Mouse (Mus musculus) splenic B cell, adult 2 months (primary cell): ENCODE results near the gene Gm21992.

Source experiments
- DNase-seq: peaks from one replicate; pipeline ENCODE4 v3.0.0-alpha.2; 2011; ENCODE audit warnings: low read depth, low spot score
- H3K27me3 ChIP-seq: 2 replicates; pipeline ENCODE4 v1.6.1; 2012; ENCODE audit warnings: mild to moderate bottlenecking, low read length, moderate library complexity, mixed read lengths; ENCODE audit not compliant: control insufficient read depth, poor library complexity, insufficient read depth, severe bottlenecking
- H3K36me3 ChIP-seq: 2 replicates; pipeline ENCODE4 v1.6.1; 2012; ENCODE audit warnings: mild to moderate bottlenecking, low read length, moderate library complexity, mixed read lengths; ENCODE audit not compliant: control insufficient read depth, poor library complexity, insufficient read depth, severe bottlenecking

The Gm21992 gene

DNA sequence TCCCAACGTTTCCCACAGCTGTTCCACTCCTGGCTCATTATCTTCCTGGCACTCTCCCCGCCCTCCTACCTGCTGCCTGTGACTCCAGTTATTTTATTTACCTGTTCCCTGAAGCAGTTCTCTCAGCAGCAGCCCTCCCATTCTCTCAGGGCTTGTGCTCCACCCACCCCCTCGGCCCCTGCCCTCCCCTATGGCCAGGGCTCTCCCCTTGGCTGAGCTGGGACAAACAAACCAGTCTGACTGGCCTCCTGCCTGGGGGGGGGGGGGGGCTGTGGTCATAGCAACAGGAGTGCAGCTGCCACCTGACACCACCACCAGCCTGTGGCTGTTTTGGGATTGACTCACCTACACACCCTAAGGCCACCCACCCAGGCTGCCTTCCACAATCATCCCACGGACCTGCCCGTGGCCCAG, 92.1 kb downstream of the Gm21992 start:
- no peak for DNase-seq
- H3K36me3 ChIP-seq, result no peaks in the 10 kb centered on the region
- no peaks in the 10 kb centered on the region for H3K27me3 ChIP-seq

GRCm38 (mm10) chr19:4718716-4719115, 92.7 kb downstream of the Gm21992 start:
- Histone ChIP-seq H3K27me3 (no peaks in the 10 kb centered on the region), H3K36me3 (no peaks in the 10 kb centered on the region)
- DNase-seq, result no peak

DNA sequence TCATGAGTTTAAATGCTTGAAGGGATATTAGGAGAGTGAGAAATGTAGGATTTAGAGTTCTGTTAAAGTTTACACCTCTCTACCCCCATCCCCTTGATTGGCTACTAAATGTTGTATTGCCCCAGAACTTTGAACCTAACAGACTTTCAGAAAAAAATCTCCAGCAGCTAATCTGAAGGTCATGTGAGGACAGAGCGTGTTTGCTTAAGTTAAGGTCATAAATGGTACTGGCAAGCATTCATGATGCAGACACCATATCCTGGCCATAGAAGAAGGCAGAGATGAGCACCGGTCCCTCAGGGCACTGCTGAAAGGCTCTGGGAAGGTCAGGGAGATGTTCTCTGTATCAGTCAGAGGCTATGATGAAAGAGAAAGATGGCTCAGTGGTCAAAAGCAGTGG, 94.1 kb downstream of the Gm21992 start:
- DNase-seq, result no peak
- Histone ChIP-seq H3K36me3 (no peaks in the 10 kb centered on the region), H3K27me3 (no peaks in the 10 kb centered on the region)

GRCm38 (mm10) chr19:4716756-4717155, 94.7 kb downstream of the Gm21992 start:
- no peaks in the 10 kb centered on the region for H3K36me3 ChIP-seq
- no peaks in the 10 kb centered on the region; the same call in 1 of the 2 replicates for H3K27me3 ChIP-seq
- no peak for DNase-seq

DNA sequence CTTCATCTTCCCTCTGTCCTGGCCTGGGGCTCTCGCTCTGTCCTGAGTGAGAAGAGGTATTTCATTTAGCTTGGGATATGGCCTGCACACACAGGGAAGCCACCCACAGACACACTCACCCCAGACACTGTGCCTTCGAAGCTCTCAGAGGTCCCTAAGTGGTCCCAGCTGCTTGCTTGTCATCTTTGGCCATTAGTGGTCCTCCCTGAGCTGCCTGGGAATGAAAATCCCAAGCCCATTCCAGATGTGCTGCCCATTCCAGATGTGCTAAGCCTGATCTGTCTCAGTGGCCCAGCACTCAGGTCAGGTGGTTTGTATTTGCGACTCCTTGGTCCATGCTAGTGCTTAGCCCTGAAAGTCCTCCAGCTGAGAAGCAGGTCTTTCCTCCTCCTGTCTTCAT, 97.5 kb downstream of the Gm21992 start:
- Histone ChIP-seq H3K36me3 (no peaks in the 10 kb centered on the region), H3K27me3 (no peaks in the 10 kb centered on the region; the same call in 1 of the 2 replicates)
- DNase-seq, result no peak

DNA sequence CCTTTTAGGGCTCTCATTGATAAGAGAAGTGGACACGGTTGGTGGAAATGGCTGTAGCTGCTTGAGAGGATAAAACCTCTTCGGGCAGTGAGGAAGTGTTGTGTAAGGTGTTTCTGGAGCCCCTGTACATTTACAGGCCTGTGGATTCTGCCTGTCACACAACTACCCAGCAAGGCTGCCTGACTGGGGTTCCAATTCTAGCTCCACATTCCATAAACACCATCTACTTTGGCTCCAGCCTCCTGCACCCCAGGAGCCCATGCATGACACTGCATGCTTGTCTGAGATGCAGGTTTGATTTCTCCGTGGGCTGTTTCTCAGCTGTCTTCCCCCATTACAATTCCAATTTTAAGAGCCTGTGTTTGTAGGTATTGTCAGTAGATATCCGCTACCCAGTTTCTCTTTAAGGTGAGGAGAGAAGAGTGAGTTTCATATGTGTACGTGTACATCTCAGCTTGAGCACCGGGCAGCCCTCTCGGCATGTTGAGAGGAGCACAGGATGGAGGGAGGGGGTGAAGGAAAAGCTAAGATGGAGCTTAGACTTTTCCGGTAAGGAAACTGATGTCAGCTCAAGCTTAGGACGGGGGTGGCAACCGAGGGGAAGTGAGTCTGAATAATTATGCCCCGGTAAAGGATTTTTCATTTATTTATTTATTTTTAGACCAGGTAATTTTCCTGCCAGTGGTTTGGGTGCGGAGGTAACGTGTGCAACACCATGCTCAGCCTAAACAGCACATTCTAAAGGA, 98.5 kb downstream of the Gm21992 start:
- Histone ChIP-seq H3K36me3 (no peaks in the 10 kb centered on the region), H3K27me3 (no peaks in the 10 kb centered on the region; the same call in 1 of the 2 replicates)
- DNase-seq, result no peak

GRCm38 (mm10) chr19:4712156-4712780, 99.1 kb downstream of the Gm21992 start:
- Histone ChIP-seq H3K36me3 (no peaks in the 10 kb centered on the region), H3K27me3 (no peaks in the 10 kb centered on the region; the same call in 1 of the 2 replicates)
- no peak for DNase-seq

DNA sequence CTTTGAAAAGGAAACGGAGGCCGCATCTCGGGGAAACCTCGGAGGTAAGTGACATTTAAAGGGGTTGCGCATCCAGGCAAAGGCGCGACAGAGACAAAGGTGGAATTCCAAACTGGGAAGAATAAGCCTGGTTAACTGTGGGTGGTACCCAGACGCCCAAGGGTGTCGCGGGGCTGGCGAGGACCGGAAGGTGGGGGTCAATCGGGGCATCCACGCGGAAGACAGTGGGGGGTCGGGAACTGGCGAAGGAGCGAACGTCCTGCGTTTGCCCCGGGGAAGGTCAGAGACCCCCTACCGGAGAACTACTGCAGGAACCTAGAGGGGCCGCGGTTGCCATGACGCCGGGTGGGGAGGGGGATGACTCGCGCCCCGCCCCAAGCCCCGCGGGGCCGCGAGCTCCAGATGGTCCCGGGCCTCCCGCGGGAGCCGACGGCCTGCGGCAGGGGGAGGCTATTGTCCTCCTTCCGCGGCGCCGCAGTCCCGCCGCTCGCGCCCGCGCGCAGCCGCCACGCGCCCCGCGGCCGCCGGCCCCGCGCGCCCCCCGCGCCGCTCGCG, 99.7 kb downstream of the Gm21992 start:
- DNase-seq, result no peak
- Histone ChIP-seq H3K36me3 (no peaks in the 10 kb centered on the region), H3K27me3 (no peaks in the 10 kb centered on the region; the same call in 1 of the 2 replicates)

DNA sequence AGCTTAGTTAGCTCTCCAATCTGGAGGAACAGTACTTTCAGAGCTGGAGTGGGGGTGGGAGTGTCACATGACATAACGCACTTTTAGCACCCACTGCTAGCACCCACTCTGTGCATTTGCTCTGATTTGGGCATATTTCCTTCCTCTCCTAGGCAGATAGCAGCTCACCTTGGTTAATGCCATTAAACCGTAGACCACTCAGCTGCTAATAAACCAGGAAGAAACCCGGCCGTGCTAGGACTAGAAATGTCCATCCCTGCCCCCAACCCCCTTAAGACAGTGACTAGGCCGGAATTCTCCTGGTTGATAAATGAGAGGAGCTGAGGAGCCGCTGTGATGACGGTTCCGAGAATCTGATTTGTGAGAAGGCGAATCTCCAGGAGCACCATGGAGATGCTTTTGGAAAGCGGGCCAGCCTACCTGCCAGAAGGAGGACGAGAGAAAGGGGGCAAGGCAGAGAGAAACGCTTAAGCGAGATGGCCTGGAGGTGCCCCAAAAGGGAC, 100.3 kb downstream of the Gm21992 start, which contains the start of gene Sptbn2:
Gene Sptbn2, plus strand, starts transcription at position 70 of the 503 bp plus-strand sequence.
- Histone ChIP-seq H3K27me3 (no peaks in the 10 kb centered on the region; the same call in 1 of the 2 replicates), H3K36me3 (no peaks in the 10 kb centered on the region)
- no peak for DNase-seq

DNA sequence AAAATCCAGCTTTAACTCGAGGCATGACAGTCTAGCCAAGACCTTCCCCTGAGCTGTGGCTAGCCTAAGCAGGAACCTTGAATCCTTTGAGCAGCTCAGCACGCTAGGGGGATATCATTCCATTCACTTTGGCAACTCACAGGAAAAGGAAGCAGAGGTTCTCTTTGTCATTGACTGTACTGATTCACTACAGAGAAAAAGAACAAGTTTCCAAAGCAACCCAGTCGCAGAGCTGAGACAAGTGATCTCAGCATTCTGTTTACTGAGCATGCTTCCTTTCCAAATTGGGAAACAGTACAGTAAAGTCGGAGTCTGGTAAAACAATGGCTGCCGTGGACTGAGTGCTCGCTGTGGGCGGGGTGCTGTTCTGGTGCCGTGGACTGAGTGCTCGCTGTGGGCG, 102.6 kb downstream of the Gm21992 start:
- Histone ChIP-seq H3K36me3 (no peaks in the 10 kb centered on the region), H3K27me3 (no peaks in the 10 kb centered on the region; the same call in 1 of the 2 replicates)
- DNase-seq, result no peak

DNA sequence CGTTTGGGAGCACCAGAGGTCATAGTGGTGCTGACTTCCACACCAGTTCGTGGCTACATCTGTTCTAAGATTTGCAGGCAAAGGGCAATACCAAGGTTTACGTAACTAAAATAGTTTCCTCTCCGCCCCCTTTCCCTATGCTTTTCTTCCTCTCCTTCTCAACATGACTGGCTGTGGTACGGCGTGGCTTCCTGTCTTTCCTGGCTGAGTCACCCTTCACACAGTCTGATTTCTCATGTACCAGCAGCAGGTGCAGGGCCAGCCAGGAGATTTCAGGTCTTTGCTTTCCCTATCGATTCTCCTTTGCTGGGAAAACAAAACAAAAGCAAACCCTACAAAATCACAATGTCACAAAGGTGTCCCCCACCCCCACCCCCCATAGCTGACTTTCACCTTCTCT, 110.2 kb downstream of the Gm21992 start:
- no peaks in the 10 kb centered on the region for H3K36me3 ChIP-seq
- no peak for DNase-seq
- H3K27me3 ChIP-seq, result no peaks in the 10 kb centered on the region

DNA sequence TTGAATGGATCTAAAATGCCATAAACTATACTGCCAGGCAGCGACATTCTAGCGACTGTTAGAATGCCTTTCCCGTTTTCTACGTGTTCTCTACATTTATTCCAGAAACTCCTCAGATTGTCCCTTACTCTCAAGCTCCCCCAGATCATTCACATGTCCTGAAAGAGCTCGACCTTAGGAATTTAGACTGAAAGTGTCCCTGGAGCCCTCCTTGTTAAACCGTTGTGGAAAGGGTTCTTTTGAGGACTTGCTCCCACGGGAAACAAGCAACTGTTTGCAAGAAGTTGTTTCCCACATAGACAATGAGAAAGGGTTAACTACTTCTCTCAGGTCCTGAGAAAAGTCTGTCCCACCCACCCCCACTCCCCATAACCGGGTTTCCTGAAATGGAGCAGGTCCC, 110.8 kb downstream of the Gm21992 start:
- H3K27me3 ChIP-seq, result no peaks in the 10 kb centered on the region
- no peak for DNase-seq
- no peaks in the 10 kb centered on the region for H3K36me3 ChIP-seq

GRCm38 (mm10) chr19:4699821-4700220, 111.6 kb downstream of the Gm21992 start:
- Histone ChIP-seq H3K27me3 (no peaks in the 10 kb centered on the region), H3K36me3 (no peaks in the 10 kb centered on the region)
- DNase-seq, result no peak

- Histone ChIP-seq H3K27me3 (no peaks in the 10 kb centered on the region), H3K36me3 (no peaks in the 10 kb centered on the region)
- DNase-seq, result no peak
Measured at GRCm38 (mm10) chr19:4698856-4699255, 112.6 kb downstream of the Gm21992 start.

DNA sequence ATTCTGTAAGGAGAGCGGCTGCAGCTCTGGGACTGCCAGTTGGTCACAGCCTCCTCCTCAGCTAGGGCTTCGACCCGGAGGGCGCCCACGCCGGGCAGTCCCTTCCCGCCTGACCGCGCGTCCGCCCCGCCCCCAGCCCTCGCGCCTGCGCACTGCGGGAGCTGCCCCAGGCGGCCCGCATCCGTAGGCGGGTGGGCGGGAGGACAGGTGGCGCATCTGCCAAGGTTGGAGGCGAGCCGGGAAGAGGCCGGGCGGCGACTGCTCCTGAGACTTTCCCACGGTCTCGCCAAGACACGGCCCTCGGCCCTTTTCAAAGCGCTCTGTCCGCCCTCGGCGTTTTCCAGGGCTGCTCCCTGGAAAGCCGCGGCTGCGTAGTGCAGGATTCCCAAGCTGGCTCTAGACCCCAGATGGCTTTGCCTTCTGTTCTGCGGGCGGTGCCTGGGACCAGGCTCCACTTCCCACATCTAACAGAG, 113.2 kb downstream of the Gm21992 start, which contains the start of gene Gm960:
Gene Gm960, minus strand, starts transcription at position 464 of the 473 bp plus-strand sequence.
- H3K36me3 ChIP-seq, result no peaks in the 10 kb centered on the region
- H3K27me3 ChIP-seq, result no peaks in the 10 kb centered on the region
- peak; percentile 26 for DNase-seq
